Mouse (Mus musculus) CD4-positive, CD25-positive, alpha-beta regulatory T cell, adult 4 months (primary cell): ENCODE data around the gene Narf. TPM values are rescaled to one million over a fixed set of nuclear protein-coding genes. Genes with fewer than 3 reads are reported as not detected.

Experiments
- ATAC-seq: one replicate; pipeline ENCODE4 v1.8.0; 2017
- polyA plus RNA-seq, 2 experiments: library from polyadenylated mRNA; unstranded; fragments of 100-300 nt; shearing (Covaris generic); gene quantifications; one replicate each; pipeline ENCODE4 v1.2.1; 2017

Narf gene
- 10 to 100 TPM; 30.1 to 41.9 TPM for polyA plus RNA-seq

DNA sequence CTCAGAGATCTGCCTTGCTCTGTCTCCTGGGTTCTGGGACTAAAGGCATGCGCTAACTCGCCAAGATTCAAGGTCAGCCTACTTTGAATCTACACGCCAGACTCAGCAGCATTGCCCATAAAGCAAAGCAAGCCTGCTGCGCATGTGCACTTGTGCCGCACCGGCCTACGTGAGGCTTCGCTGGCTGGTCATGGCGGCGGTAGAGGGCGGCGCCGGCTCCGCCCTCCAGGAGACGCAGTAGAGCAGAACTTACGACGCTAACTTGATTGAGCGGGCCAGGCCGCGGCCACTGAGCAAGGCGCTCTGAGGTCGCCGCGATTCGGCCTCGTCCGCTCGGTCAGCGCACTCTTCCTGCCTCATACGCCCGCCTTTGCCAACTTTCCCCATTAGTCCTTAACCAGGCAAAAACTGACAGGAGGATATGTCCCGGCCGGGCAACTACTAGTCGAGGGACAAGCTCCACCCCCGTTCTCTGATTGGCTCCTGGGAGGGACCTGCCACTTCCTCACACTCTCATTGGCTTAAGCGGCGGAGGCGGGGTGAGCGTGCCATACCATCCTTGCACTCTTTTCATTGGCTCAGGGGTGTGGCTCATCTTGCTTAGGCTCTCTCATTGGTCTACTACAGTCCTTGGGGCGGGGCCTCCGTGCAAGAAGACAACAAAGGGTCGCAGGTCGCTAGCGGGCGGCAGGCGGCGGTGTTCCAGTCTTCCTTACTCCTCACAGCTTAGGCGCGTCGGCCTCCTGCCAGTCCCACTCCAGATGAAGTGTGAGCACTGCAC, at the start of gene Narf:
Gene Narf, plus strand, starts transcription at position 690 of the 781 bp plus-strand sequence.
- peak; percentile 96 for ATAC-seq

DNA sequence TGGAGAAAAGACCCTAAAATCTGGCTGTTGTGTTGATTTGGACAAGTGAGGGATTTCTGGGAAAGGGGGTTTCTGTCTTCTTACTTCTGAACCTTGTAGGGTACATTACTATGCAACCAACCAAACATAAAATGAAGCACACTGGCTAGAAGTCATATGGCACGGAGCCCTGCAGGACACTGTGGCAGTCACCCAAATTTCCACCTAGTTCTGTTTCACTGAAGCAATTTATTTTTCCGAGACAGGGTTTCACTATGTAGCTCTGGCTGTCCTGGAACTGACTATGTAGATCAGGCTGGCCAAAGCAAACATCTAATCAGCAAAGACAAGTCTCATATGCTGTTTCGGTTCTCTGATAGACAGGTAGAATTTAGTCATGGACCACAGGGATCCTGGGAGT, 47.4 kb upstream of the Narf start:
- no peak for ATAC-seq

DNA sequence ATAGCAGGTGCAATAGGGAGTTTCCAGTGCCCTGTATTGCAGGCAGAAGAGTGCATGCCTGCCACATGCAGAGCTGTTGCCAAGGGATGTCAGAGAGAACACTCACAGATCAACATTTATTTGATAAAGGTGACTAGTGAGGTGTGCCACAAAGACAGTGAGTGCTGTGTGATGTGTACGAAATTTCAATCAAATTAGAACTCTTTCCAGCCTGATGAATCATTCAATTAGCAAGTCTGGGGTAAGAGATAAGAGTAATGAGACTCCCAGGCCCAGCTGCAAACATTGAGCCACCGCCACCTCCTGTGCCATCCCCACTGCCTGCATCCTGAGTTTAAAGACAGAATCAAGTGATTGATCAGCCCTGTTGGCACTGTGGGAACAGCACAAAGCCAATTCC, 44.3 kb upstream of the Narf start:
- no peak for ATAC-seq

DNA sequence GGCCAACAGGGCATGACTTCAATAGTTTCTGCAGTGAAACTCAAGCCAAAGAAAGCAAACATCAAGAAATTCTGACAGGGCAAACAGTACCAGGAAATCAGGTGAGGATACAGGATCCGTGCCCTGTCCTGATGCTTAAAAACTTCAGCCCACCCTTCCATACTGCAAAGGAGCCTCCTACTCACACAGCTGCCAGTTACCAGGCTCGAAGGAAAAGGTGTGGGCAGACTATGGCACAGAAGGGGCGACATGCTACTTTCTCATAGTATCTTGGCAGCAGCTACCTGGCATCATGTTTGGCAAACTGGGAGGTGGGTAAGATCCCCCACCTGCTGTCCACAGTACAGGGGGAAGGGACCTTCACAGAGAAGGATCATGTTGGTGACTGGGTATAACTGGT, 43.6 kb upstream of the Narf start:
- no peak for ATAC-seq

DNA sequence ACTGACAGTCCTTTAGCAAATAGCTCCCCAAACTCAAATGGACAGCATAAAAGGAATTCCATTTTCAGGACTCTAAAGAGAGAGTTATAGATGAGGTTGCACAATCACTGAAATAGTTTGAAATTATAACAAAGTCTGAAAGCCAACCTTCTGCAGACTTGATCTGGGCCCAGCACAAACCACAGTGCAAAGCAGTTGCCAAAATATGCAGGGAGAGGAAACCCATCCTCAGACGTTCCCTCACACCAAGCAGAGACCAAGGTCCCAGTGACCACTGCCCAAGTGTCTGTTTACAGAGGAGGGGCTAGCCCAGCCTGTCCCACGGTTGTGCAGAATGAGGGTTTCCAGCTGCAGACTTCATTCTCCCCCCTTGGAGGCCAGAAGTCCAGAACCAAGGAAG, 38.4 kb upstream of the Narf start:
- no peak for ATAC-seq

DNA sequence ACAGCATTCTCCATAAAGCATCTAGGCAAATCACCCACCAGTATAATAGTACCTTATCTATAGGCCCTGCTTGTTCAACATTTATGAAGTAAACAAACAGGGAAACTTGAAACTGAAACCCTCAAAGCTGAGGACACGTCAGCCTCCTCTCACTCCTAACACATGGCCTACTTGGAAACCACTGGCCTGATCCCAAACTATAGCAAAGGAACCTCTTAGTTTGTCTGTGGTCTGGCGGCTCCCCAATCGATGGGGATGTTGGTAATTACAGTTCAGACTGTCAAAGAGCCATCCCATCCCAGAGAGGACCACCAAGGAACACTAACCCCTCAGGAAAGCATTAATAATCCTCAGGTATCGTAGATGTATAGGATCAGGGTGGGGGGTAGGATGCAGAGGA, 37.2 kb upstream of the Narf start:
- ATAC-seq: no peak

DNA sequence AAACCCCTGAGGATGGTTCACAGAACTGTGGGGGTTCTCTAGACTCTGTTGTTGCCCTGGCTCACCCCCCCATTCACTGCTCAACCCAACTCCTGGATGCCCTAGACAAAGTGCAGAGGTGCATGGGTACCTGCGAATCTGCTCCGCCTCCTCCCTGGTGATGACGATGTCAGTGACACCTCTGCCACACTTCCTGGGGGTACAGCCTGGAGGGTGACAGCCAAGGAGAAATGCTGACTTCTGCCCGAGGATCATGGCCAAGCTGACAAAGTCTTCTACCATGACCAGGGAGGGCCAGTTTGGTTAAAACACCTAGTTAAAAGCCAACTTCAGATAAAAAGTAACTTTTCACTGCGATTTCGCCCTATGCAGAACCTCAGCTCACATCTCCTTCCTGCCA, 36.3 kb upstream of the Narf start:
- ATAC-seq: no peak

DNA sequence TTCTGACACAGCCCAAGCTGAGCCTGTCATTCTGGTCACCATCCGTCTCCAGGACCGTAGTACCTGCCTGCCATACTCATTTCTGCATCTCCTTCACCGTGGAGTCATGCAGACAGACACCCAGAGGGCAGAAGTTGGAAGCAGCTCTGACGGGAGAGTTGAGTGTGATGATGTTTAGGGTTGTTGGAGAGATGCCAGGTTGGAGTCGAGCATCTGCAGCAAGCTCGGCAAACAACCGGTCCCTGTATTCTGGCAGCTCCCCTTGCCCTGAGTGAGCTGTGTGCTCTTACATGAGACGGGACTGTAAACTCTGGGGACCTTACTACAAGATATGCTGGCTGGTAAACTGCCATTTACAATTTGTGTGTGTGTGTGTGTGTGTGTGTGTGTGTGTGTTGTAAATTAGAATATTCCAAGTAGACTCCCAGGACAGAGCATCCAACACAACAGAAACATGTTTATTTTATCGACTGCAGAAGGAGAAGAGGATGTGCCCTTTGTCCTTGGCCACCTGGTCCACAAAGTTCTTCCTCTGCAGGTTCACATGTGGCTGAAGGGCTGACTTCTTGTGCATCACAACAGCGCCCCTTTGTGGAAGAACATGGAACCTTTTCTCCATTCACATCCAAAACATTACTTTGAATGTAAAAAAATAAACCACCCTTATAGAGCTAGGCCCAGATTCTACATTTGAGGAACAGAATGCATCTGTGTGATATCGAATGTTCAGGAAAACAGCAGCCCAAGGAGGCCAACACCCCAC, 35.4 kb upstream of the Narf start:
- no peak for ATAC-seq

DNA sequence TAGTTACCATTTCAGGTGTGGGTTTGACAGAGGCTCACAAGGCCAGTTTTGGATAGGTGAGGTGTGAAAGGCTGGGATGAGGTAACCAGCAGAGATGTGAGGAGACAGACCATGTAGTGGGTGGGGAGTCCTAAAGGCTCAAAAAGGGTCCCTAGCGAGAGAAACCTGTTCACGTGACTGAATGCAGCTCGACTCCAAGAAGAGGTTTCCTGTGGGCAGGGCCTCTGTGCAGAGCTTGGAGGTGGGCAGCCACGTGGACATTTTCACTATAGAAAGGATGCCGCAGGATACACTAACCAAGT, 33.2 kb upstream of the Narf start:
- ATAC-seq: no peak

DNA sequence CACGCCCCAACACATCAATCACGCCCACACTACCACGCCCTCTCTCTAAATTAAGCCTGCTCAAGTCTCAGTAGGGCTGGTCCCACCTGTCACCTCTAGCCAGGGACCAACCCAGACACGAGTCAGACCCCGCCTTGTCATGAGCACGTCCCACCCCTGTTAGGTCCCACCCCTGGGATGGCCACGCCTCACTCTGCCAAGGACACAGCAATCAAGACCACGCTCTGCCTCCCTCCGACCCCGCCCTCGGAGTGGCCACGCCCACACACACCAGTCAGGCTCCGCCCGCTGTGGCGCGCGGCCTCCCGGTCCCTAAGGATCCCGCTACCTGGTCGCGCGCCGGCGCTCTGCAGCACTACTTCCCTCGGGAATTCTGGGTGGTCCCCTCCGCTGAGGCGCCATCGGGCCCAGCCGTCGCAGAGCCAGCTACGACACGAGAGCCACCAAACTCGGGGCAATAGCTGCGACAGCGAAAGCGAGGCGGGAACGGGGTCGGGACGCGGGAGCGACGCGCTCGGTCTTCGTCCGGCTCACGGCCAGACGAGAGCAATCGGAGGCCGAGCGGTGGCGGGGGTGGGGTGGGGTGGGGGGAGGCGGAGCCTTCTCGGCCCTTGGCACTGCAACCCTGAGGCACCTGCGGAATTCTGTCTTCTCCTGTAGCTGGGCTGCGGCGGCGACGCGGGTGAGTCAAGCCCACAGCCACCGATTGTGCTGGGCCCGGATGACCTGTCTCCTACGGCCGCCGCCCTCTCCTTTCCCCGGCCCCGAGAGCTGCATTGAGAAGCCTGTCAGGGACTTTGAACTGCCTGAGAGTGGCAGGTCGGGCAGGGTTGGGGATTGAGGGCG, 32.7 kb upstream of the Narf start, which contains the start of the genes Hexdc and Ogfod3:
Gene Hexdc, plus strand, starts transcription at position 273 of the 846 bp plus-strand sequence.
Gene Ogfod3, minus strand, starts transcription at position 551 of the 846 bp plus-strand sequence.
- ATAC-seq: peak; percentile 88

DNA sequence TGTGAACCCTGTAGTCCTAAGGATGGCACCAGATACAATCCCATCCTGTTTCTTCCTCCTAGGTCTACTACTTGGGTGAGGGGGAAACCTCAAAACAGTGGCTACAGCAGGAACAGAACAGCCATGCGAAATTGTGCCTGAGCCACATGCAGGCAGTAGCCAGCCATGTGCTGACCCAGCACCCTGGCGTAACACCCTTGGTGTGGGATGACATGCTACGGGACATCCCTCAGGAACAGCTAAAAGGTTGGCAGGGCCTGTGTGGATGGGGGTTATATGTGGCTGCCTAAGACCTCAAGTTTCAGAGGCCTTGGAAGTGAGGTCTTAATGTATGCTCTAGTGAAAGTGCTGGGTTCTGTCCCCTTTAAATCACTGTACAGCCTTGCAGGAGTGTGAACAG, 20.2 kb upstream of the Narf start:
- ATAC-seq: no peak

DNA sequence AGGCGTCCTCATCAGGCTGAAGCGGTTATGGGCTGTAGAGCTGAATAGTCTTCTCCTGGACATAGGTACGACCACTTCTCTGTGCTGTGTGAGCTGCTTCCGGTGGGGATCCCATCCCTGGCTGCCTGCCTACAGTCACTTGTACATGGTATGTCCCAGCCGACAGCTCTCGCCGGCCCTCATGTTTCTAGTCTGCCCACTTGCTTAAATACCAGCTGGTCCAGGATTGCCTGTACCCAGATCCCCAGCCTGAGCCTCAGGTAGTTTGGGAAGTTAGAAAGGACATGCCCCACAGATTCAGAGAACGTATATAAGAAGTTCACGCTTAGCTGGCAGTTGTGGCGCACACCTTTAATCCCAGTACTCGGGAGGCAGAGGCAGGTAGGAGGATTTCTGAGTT, 17.3 kb upstream of the Narf start:
- no peak for ATAC-seq

DNA sequence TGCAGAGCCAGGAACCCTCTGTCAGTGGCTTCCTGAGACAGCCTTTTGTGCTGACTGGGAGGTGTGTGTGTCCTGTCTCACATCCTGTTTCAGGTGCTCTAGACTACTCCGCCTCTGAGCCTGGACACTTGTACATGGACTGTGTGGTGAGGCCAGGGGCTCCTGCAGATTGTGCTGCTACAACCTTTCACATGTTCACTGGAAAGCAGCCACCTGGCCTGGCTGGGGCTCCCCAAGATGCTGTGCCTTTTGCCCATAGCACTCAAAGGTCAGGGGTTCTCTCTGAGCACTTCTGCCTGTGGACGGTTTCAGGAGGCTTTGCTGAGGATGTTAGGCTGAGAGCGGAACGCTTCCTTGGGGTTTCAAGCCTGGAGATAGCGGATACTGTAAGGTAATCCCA, 16.3 kb upstream of the Narf start:
- ATAC-seq: no peak

DNA sequence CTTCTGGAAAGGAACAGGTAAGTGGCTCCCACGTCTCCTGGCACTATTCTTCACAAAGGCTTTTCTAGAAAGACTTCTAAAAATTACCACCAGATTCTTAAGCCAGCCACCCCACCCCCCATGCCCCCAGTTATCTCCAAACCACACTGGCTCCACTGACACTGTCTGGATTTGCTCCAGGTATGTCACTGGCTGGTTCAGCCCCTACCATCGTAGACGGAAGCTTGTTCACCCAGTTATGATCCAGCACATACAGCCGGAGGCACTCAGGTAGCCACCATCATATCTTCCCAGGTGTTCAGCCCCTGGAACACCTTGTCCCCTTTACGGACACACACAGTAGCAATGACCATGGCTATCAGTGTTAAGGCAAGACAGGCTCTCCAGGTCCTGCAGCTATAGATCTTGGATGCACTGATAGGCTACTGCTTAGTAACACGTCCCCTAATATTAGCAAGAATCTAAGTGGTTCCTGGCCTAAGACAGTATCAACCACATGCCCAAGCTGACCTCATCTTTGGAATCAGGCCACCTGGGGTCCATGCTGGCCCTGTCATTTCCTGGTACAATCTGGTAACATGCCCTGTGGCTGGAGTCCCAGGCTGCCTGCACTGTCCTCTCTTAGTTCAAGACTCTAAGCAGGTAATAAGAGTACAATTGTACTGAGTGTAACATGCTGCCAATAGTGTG, 15.6 kb upstream of the Narf start:
- no peak for ATAC-seq

DNA sequence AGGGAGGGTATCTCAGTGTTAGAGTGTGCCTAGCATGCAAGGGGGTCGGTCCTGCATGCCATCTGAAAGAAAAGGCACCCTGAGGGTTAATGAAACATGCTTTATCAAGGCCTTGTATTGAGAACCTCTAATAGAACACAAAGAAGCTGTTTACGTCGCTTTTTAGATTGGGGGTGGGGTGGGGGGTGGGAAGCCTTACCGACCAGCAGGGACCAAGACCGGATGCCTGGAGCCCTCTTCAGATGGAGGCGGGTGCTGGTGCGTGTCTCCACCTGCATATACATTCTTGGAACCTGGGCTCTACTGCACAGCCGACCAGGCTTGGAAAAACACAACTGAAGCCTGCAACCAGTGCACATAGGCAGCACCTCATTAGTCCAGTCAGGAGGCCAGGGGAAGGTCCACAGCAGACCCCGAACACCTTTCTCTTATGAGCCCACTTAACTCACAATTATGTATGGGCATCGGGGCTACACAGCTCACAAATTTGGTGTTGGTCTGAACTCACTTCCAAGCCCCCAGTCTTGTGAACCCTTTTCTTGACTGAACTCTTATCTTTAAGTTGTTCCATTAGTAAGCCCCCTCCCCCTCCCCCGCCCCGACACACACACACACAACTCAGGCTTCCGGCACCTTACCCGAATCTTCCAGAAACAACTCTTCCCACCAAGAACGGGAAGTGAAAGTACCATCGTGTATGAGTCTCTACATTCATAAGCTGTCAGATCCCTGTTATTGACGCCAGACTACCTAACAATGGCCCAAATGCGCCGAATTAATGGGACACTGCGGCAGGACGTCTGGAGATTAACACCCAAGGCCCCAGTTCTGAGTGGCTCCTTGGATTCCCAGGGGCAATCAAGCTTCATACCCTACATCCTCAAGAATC, 8.7 kb upstream of the Narf start:
- ATAC-seq: peak; percentile 27

DNA sequence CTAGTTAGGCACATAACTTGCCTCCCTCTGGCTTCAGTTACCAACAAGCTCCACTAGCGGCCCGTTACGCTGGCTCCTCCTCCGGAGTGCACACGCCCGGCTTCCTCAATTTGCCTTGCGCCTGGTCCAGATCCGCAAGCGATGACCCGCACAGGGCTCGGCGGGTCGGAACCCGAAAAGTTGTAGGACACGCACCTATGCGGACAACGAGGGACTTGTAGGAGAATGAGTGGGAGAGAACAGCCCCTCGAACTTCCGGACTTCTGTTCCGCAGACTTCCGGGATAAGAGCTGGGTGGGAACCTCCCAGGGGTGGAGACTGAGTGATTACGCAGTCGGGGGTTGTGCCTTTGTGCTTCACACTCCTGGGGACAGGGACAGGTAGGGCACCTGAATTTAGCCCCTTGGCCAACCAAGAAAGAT, 8.0 kb upstream of the Narf start, which contains the start of gene Cybc1:
Gene Cybc1, minus strand, starts transcription at position 305 of the 422 bp plus-strand sequence.
- peak; percentile 98 for ATAC-seq

DNA sequence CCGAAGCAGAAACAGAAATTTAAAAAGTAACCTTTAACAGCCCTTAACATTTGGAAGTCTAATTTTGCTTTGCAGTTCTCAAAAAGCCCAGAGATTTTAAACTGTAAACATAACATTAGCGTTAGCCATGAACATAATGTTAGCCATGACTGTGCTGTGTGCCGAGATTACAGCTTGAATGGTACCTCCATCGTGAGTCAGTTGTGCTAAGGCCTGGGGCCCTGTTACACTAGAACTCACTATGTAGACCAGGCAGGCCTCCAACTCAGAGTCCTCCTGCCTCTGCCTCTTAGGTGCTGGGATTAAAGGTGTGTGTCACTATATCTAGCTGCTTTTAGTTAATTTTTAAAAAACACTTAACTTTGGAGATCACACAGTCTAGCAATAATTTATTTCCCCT, 5.9 kb upstream of the Narf start:
- ATAC-seq: no peak

DNA sequence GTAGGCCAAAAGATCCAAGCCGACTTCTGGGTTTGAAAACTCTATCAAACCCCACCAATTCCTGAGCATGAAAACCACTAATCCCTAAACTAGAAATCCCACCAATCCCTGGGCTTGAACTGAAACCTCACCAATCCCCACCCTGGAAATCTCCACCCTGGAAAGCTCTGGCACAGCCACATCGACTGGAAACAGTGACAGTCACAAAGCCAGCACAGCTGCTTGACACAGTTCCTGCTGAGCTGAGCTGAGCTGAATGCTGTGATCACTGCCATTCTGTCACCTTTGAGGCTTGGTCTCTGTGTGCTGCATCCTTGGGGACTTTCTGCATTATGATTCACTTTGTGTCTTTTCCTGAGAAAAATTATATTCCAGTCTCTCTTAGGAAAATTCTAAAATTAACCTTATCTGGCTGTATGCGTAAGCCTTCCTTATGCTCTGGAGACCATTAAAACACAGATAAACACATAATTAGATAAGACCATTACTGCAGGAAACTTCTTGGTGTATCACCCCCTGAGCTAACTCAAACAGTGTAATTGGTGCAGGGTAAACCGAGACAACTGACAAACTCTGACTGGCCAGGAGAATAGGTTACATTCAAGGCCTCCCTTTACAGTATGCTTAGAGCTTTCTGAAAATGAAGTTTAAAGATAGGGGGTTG, 5.3 kb upstream of the Narf start:
- ATAC-seq: no peak

DNA sequence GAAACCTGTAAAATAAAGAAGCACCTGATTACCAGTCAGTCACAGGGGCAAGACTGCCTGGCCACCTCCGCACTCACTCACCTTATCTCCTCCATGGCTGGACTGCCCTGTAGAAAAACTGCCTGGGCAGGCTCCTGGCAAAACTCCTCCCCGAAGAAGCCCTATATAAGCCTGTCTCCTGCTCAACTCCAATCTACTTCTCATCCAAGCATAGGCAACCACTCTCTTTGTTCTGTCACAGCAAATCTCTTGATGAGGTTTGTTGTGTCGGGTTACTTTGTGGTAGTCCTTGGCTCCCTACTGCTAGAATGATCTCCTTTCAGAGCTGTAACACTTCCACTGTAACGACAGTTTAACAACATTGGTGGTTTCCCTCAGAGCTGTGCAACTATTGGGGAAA, 4.3 kb upstream of the Narf start:
- ATAC-seq: no peak

DNA sequence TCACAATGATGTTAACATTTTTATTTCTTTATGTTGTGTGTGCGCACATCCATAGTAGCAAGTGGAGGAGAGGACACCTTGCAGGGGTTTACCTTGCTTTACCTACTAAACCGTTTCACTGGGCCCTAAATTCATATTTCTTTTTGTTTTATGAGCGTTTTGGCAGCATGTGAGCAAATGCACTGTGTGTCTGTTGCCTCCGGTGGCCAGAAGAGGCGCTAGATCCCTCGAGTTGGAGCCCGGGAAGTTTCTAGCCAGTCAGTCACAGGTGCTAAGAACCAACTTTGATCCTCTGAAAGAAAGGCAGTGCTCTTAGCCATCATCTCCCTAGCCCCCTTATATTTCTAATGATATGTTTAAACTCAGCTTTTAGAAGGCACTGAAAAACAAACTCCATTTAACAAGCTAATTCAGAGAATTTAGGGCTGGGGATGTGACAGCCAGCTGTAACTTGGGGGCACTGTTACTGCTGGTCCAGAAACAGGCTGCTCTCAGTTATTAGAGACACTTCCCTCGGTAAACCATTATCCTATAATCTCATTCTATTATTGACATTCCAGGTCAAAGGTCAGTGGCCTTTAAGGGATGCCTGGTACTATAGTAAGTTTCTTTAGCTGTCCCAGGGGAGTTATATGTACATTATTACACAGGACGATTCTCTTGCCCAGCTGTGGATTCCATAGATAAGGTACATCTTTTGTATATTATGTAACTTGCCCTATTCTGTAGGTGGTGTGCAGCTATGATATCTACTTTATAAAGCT, 1.4 kb upstream of the Narf start:
- ATAC-seq: no peak
